Mouse (Mus musculus) adrenal gland, postnatal 4 days (tissue): ENCODE measurements around the gene Brk1. TPM values are rescaled to one million over a fixed set of nuclear protein-coding genes. Genes with fewer than 3 reads are reported as not detected.

Experiments used
- DNase-seq, 2 experiments: peaks; one replicate each; pipeline ENCODE4 v3.0.0; 2021 to 2022; ENCODE audit warnings: low spot score in 2 of 2, mixed read lengths in 2 of 2
- total RNA-seq, 2 experiments: library from RNA; stranded (reverse); gene quantifications; 2 replicates each; pipeline ENCODE4 v1.2.3; 2021

The Brk1 gene
- total RNA-seq, 2 experiments from 2014 or later = 194 to 195 TPM

- no peak for DNase-seq
These were observed 18.8 kb downstream of the Brk1 start for GRCm38 (mm10) chr6:113623386-113623785.

GRCm38 (mm10) chr6:113623941-113624751 is 19.6 kb downstream of the Brk1 start, which contains the start of gene Vhl:
Vhl (plus strand) TSS chr6:113623959.
- peak; percentile 62 to 71 for DNase-seq

GRCm38 (mm10) chr6:113624989-113625770 is 20.6 kb downstream of the Brk1 start:
- no peak for DNase-seq

- no peak for DNase-seq
These were observed 25.8 kb downstream of the Brk1 start for GRCm38 (mm10) chr6:113630322-113630721.

- no peak for DNase-seq
These were observed 28.3 kb downstream of the Brk1 start for GRCm38 (mm10) chr6:113632863-113633262.

- DNase-seq = peak; percentile 92 to 93
These were observed 33.9 kb downstream of the Brk1 start, which contains the start of gene Irak2 for GRCm38 (mm10) chr6:113638302-113639040. Irak2 (plus strand) TSS chr6:113638467.

- no peak for DNase-seq
These were observed 34.6 kb downstream of the Brk1 start for GRCm38 (mm10) chr6:113639201-113639600.

GRCm38 (mm10) chr6:113642605-113643004 is 38.0 kb downstream of the Brk1 start:
- no peak for DNase-seq

- DNase-seq = no peak
These were observed 38.4 kb downstream of the Brk1 start for GRCm38 (mm10) chr6:113643021-113643420.

GRCm38 (mm10) chr6:113643967-113644366 is 39.4 kb downstream of the Brk1 start:
- no peak for DNase-seq

GRCm38 (mm10) chr6:113644808-113645207 is 40.2 kb downstream of the Brk1 start:
- no peak for DNase-seq

GRCm38 (mm10) chr6:113649346-113650196 is 45.0 kb downstream of the Brk1 start:
- no peak for DNase-seq

GRCm38 (mm10) chr6:113650197-113650640 is 45.6 kb downstream of the Brk1 start:
- DNase-seq = no peak

- no peak for DNase-seq
These were observed 47.1 kb downstream of the Brk1 start for GRCm38 (mm10) chr6:113651626-113652025.

GRCm38 (mm10) chr6:113653551-113653950 is 49.0 kb downstream of the Brk1 start:
- no peak for DNase-seq

GRCm38 (mm10) chr6:113654102-113654501 is 49.5 kb downstream of the Brk1 start:
- no peak for DNase-seq

- DNase-seq = peak in 1 of 2 experiments; percentile 46
These were observed 50.3 kb downstream of the Brk1 start for GRCm38 (mm10) chr6:113654753-113655397.

- DNase-seq = no peak
These were observed 50.9 kb downstream of the Brk1 start for GRCm38 (mm10) chr6:113655475-113655874.

GRCm38 (mm10) chr6:113656847-113657246 is 52.3 kb downstream of the Brk1 start:
- no peak for DNase-seq

GRCm38 (mm10) chr6:113658226-113658625 is 53.7 kb downstream of the Brk1 start:
- DNase-seq = no peak
